Mouse (Mus musculus) liver, postnatal 0 days (tissue): ENCODE results near the gene Adora1. TPM values are rescaled to one million over a fixed set of nuclear protein-coding genes. Genes with fewer than 3 reads are reported as not detected.

Experiments
- ATAC-seq: fragments of 200-750 bp; cut with Nextera tagmentation; 2 replicates; pipeline ENCODE4 v1.8.0; 2017; ENCODE audit warnings: mild to moderate bottlenecking, moderate library complexity
- DNase-seq: peaks from one replicate; pipeline ENCODE4 v3.0.0-alpha.2; 2016
- H3K27ac ChIP-seq: fragments of 300-500 bp; sonication (generic); 2 replicates; pipeline ENCODE4 v1.5.1; 2014; ENCODE audit warnings: antibody characterized with exemption, moderate library complexity, mild to moderate bottlenecking, low read depth
- H3K27me3 ChIP-seq: fragments of 300-500 bp; sonication (generic); 2 replicates; pipeline ENCODE4 v1.6.1; 2014; ENCODE audit warnings: low read length, control low read depth, mixed read lengths; ENCODE audit not compliant: insufficient read depth
- H3K36me3 ChIP-seq: fragments of 300-500 bp; sonication (generic); replicated peaks from 2 replicates; pipeline ENCODE4 v1.6.1; 2014; ENCODE audit warnings: mild to moderate bottlenecking, control low read depth, low read length, moderate library complexity, mixed read lengths; ENCODE audit not compliant: insufficient read depth
- H3K4me1 ChIP-seq: fragments of 300-500 bp; sonication (generic); 2 replicates; pipeline ENCODE4 v1.6.1; 2014; ENCODE audit warnings: antibody characterized with exemption, mild to moderate bottlenecking, control low read depth; ENCODE audit not compliant: insufficient read depth
- H3K4me2 ChIP-seq: fragments of 300-500 bp; sonication (generic); 2 replicates; pipeline ENCODE4 v1.6.1; 2014; ENCODE audit warnings: low read depth, mild to moderate bottlenecking, low read length, moderate library complexity, mixed read lengths
- H3K4me3 ChIP-seq: fragments of 300-500 bp; sonication (generic); 2 replicates; pipeline ENCODE4 v1.5.1; 2014; ENCODE audit warnings: low read depth, low read length
- H3K9ac ChIP-seq: fragments of 300-500 bp; sonication (generic); replicated peaks from 2 replicates; pipeline ENCODE4 v1.6.1; 2014; ENCODE audit warnings: mild to moderate bottlenecking, moderate library complexity
- H3K9me3 ChIP-seq: fragments of 300-500 bp; sonication (generic); 2 replicates; pipeline ENCODE4 v1.6.1; 2016; ENCODE audit warnings: mild to moderate bottlenecking, control low read depth, low read length, mixed read lengths
- CTCF ChIP-seq: sonication (generic); IDR thresholded peaks from 2 replicates; pipeline ENCODE4 v1.5.1; 2016; ENCODE audit warnings: antibody characterized with exemption, low read depth
- EP300 ChIP-seq: IDR thresholded peaks from 2 replicates; pipeline ENCODE4 v1.6.1; 2016; ENCODE audit warnings: antibody characterized with exemption, low read depth, mild to moderate bottlenecking
- WGBS: fragments of 180-500 bp; shearing (Covaris S2); extraction: QIAGEN DNeasy Blood & Tissue Kit; methylation state at CpG from one replicate; pipeline ENCODE4 v1.1.7; 2014; ENCODE audit not compliant: insufficient replicate concordance; 5-methylcytosine and 5-hydroxymethylcytosine counted together
- polyA plus RNA-seq: library from polyadenylated mRNA; unstranded; fragments of >200 nt; fragmentation: Nextera tagmentation; extraction: Ambion mirVana; gene quantifications from 2 replicates; pipeline ENCODE4 v1.2.1, GENCODE M21; 2015

The Adora1 gene
- polyA plus RNA-seq, 1 experiment from 2014 or later: 8.3 TPM

- TF ChIP-seq CTCF (no peak), EP300 (no peak)
- Histone ChIP-seq H3K27ac (no peak overlapping the region), H3K4me3 (no peak overlapping the region), H3K4me1 (peaks cover 14% of the 10 kb centered on the region), H3K27me3 (no peaks in the 10 kb centered on the region), H3K9ac (no peak overlapping the region), H3K4me2 (no peak overlapping the region), H3K36me3 (no peaks in the 10 kb centered on the region), H3K9me3 (no peaks in the 10 kb centered on the region)
- ATAC-seq (no peak), DNase-seq (no peak)
- WGBS: 70% methylated on average over 16 of the region's 16 CpGs
These were observed 40.8 kb downstream of the Adora1 start for GRCm38 (mm10) chr1:134194298-134195022.

- no peak for ATAC-seq
- no peak for DNase-seq
- no peaks in the 10 kb centered on the region for H3K36me3 ChIP-seq
- no peaks in the 10 kb centered on the region; the same call in 1 of the 2 replicates for H3K27me3 ChIP-seq
- no peak overlapping the region for H3K4me2 ChIP-seq
- H3K9me3 ChIP-seq: no peaks in the 10 kb centered on the region
- no peak for TF ChIP-seq EP300
- TF ChIP-seq CTCF: no peak
- H3K4me1 ChIP-seq: peaks cover 14% of the 10 kb centered on the region
- 70% methylated on average over 7 of the region's 7 CpGs for WGBS
- no peak overlapping the region for H3K9ac ChIP-seq
- no peak overlapping the region for H3K4me3 ChIP-seq
- H3K27ac ChIP-seq: no peak overlapping the region
These were observed 41.5 kb downstream of the Adora1 start for GRCm38 (mm10) chr1:134193674-134194197.

GRCm38 (mm10) chr1:134193126-134193525 is 42.1 kb downstream of the Adora1 start, which contains the start of gene Mybph:
TSS of gene Mybph (plus strand) at chr1:134193448.
- Histone ChIP-seq H3K27ac (no peak within 1 kb of the TSS), H3K4me2 (no peak within 1 kb of the TSS), H3K9ac (no peak within 1 kb of the TSS), H3K4me3 (no peak within 1 kb of the TSS), H3K4me1 (peaks cover 14% of the 10 kb centered on the region), H3K27me3 (no peaks in the 10 kb centered on the region; the same call in 1 of the 2 replicates), H3K36me3 (no peaks in the 10 kb centered on the region), H3K9me3 (no peaks in the 10 kb centered on the region)
- DNase-seq (no peak), ATAC-seq (no peak)
- no peak for TF ChIP-seq CTCF
- TF ChIP-seq EP300: no peak
- WGBS: 80% methylated on average over 1 of the region's 1 CpGs

GRCm38 (mm10) chr1:134192024-134192423 is 43.2 kb downstream of the Adora1 start:
- H3K27ac ChIP-seq: no peak overlapping the region
- peaks cover 14% of the 10 kb centered on the region for H3K4me1 ChIP-seq
- TF ChIP-seq EP300: no peak
- ATAC-seq: no peak
- 61% methylated on average over 4 of the region's 4 CpGs for WGBS
- no peaks in the 10 kb centered on the region for H3K9me3 ChIP-seq
- no peaks in the 10 kb centered on the region; the same call in 1 of the 2 replicates for H3K27me3 ChIP-seq
- no peak overlapping the region for H3K9ac ChIP-seq
- no peak overlapping the region for H3K4me2 ChIP-seq
- H3K36me3 ChIP-seq: no peaks in the 10 kb centered on the region
- no peak overlapping the region for H3K4me3 ChIP-seq
- no peak for DNase-seq

- Histone ChIP-seq H3K9me3 (no peaks in the 10 kb centered on the region), H3K27me3 (no peaks in the 10 kb centered on the region; the same call in 1 of the 2 replicates), H3K9ac (no peak overlapping the region), H3K4me3 (no peak overlapping the region), H3K4me2 (no peak overlapping the region), H3K36me3 (no peaks in the 10 kb centered on the region), H3K4me1 (peaks cover 13% of the 10 kb centered on the region), H3K27ac (no peak overlapping the region)
- TF ChIP-seq CTCF (no peak), EP300 (no peak)
- 84% methylated on average over 5 of the region's 5 CpGs for WGBS
- ATAC-seq: no peak
- no peak for DNase-seq
These were observed 44.0 kb downstream of the Adora1 start for GRCm38 (mm10) chr1:134191192-134191591.

GRCm38 (mm10) chr1:134188989-134189729 is 46.1 kb downstream of the Adora1 start:
- H3K4me3 ChIP-seq: no peak overlapping the region
- no peak overlapping the region for H3K27ac ChIP-seq
- H3K36me3 ChIP-seq: no peaks in the 10 kb centered on the region
- no peaks in the 10 kb centered on the region for H3K9me3 ChIP-seq
- peak; percentile 40 for DNase-seq
- no peaks in the 10 kb centered on the region; the same call in 1 of the 2 replicates for H3K27me3 ChIP-seq
- H3K4me2 ChIP-seq: no peak overlapping the region
- no peaks in the 10 kb centered on the region for H3K4me1 ChIP-seq
- 19% methylated on average over 12 of the region's 12 CpGs for WGBS
- H3K9ac ChIP-seq: no peak overlapping the region
- TF ChIP-seq CTCF (peak; percentile 48), EP300 (no peak)
- ATAC-seq: peak; percentile 7; the same call in 1 of the 2 replicates
